Mouse (Mus musculus) CH12.LX (cell line): ENCODE results near the gene Rwdd2a.

Experiments
- CTCF ChIP-seq, 2 experiments: IDR thresholded peaks in 1 of 2; conservative IDR thresholded peaks in 1 of 2; 2 replicates each; pipeline ENCODE4 v1.5.1; 2011 to 2012; ENCODE audit warnings: low read depth in 2 of 2, low read length in 2 of 2, improper control_type of control experiment in 1 of 2, inconsistent platforms in 1 of 2, mild to moderate bottlenecking in 1 of 2, moderate library complexity in 1 of 2
- SMC3 ChIP-seq: IDR thresholded peaks from 2 replicates; pipeline ENCODE4 v1.6.1; 2011; ENCODE audit warnings: low read depth, low read length, improper control_type of control experiment
- ZNF384 ChIP-seq: IDR thresholded peaks from 2 replicates; pipeline ENCODE4 v1.6.1; 2012; ENCODE audit warnings: low read depth, low read length, improper control_type of control experiment, inconsistent platforms

GRCm38 (mm10) chr9:86525600-86525999 lies 46.2 kb upstream of the Rwdd2a start:
- TF ChIP-seq SMC3: no peak
- no peak for TF ChIP-seq ZNF384
- TF ChIP-seq CTCF (conservative IDR thresholded peaks at IDR 0.05 in 1 of 2, IDR thresholded peaks at IDR 0.05 in 1 of 2; ENCODE audit: low read depth in 2 of 2, low read length in 2 of 2): no peak
